Mouse (Mus musculus) limb, embryonic 13.5 days (tissue): ENCODE results near the gene Gpc3. TPM values are rescaled to one million over a fixed set of nuclear protein-coding genes. Genes with fewer than 3 reads are reported as not detected.
"Not testable (repeated sequence)": the region's sequence is repeated elsewhere in the genome, so short reads cannot be mapped to it uniquely, and the experiment has no call there.

Experiments
- ATAC-seq: fragments of 200-750 bp; cut with Nextera tagmentation; 2 replicates; pipeline ENCODE4 v1.8.0; 2017; ENCODE audit warnings: low read depth, moderate number of reproducible peaks, moderate TSS enrichment; ENCODE audit not compliant: low FRiP score
- H3K27ac ChIP-seq: fragments of 300-500 bp; sonication (generic); 2 replicates; pipeline ENCODE4 v1.5.1; 2015; ENCODE audit warnings: inconsistent platforms, mild to moderate bottlenecking, moderate library complexity
- H3K27me3 ChIP-seq: fragments of 300-500 bp; sonication (generic); 2 replicates; pipeline ENCODE4 v1.6.1; 2015; ENCODE audit warnings: mild to moderate bottlenecking, inconsistent platforms
- H3K36me3 ChIP-seq: fragments of 300-500 bp; sonication (generic); 2 replicates; pipeline ENCODE4 v1.6.1; 2015; ENCODE audit warnings: inconsistent platforms, mild to moderate bottlenecking, moderate library complexity
- H3K4me1 ChIP-seq: fragments of 300-500 bp; sonication (generic); 2 replicates; pipeline ENCODE4 v1.6.1; 2015; ENCODE audit warnings: inconsistent platforms
- H3K4me2 ChIP-seq: fragments of 300-500 bp; sonication (generic); replicated peaks from 2 replicates; pipeline ENCODE4 v1.6.1; 2015; ENCODE audit warnings: inconsistent platforms, mild to moderate bottlenecking, moderate library complexity
- H3K4me3 ChIP-seq: fragments of 300-500 bp; sonication (generic); 2 replicates; pipeline ENCODE4 v1.5.1; 2015; ENCODE audit warnings: moderate library complexity, mild to moderate bottlenecking, inconsistent platforms
- H3K9ac ChIP-seq: fragments of 300-500 bp; sonication (generic); 2 replicates; pipeline ENCODE4 v1.6.1; 2015; ENCODE audit warnings: mild to moderate bottlenecking, inconsistent platforms
- H3K9me3 ChIP-seq: fragments of 300-500 bp; sonication (generic); 2 replicates; pipeline ENCODE4 v1.6.1; 2016; ENCODE audit warnings: inconsistent platforms
- WGBS: fragments of 180-500 bp; shearing (Covaris S2); methylation state at CpG from one replicate; pipeline ENCODE4 v1.1.7; 2015; 5-methylcytosine and 5-hydroxymethylcytosine counted together
- microRNA counts: library from miRNA; unstranded; fragments of <30 nt; microRNA quantifications from one replicate; lab custom pipeline; 2016
- microRNA-seq: library from miRNA; unstranded; fragments of <30 nt; microRNA quantifications from one replicate; pipeline ENCODE4, GENCODE M21; 2016
- polyA plus RNA-seq: library from polyadenylated mRNA; unstranded; fragments of >200 nt; fragmentation: Nextera tagmentation; extraction: Ambion mirVana; gene quantifications from 2 replicates; pipeline ENCODE4 v1.2.1, GENCODE M21; 2015

Gene Gpc3
- polyA plus RNA-seq, 1 experiment from 2014 or later = 1,302 TPM

- H3K4me1 ChIP-seq = no peaks in the 10 kb centered on the region; the same call in 1 of the 2 replicates
- ATAC-seq = no peak
- H3K9ac ChIP-seq = no peak overlapping the region
- H3K36me3 ChIP-seq = no peaks in the 10 kb centered on the region
- no peaks in the 10 kb centered on the region for H3K27me3 ChIP-seq
- no peak overlapping the region for H3K4me3 ChIP-seq
- WGBS = 69% methylated on average over 11 of the region's 11 CpGs
- no peaks in the 10 kb centered on the region for H3K9me3 ChIP-seq
- no peak overlapping the region for H3K4me2 ChIP-seq
- no peak overlapping the region for H3K27ac ChIP-seq
These were observed 351.8 kb downstream of the Gpc3 start for GRCm38 (mm10) chrX:52261991-52262390.

DNA sequence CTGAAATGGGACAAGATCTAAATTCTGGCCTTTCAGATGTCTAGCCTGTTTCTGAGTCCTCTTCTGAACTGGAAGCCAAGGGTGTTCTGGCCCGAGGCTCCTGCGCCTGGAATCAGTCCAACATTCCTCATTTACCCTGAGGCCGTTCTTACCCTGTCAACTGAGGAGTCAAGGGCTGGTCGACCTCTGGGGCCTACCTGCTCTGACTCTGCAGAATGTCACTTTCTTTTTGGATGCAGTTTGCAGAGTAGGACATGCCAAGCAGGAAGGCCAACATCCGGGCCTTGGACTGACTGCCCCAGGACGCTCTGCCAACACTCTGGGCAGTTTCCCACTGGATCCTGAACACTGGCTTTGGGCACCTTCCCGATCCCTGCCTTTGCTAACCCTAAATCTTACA is 352.2 kb downstream of the Gpc3 start:
- no peak overlapping the region for H3K4me2 ChIP-seq
- no peak overlapping the region for H3K27ac ChIP-seq
- WGBS = 57% methylated on average over 7 of the region's 7 CpGs
- H3K4me1 ChIP-seq = no peaks in the 10 kb centered on the region; the same call in 1 of the 2 replicates
- H3K4me3 ChIP-seq = no peak overlapping the region
- no peak for ATAC-seq
- no peak overlapping the region for H3K9ac ChIP-seq
- no peaks in the 10 kb centered on the region for H3K9me3 ChIP-seq
- H3K27me3 ChIP-seq = no peaks in the 10 kb centered on the region
- H3K36me3 ChIP-seq = no peaks in the 10 kb centered on the region

GRCm38 (mm10) chrX:52259771-52260170 is 354.0 kb downstream of the Gpc3 start:
- H3K36me3 ChIP-seq, H3K9me3 ChIP-seq, H3K4me2 ChIP-seq, H3K4me3 ChIP-seq, H3K27ac ChIP-seq, H3K4me1 ChIP-seq, ATAC-seq, H3K27me3 ChIP-seq, H3K9ac ChIP-seq: not testable (repeated sequence)
- WGBS = 54% methylated on average over 1 of the region's 1 CpGs

DNA sequence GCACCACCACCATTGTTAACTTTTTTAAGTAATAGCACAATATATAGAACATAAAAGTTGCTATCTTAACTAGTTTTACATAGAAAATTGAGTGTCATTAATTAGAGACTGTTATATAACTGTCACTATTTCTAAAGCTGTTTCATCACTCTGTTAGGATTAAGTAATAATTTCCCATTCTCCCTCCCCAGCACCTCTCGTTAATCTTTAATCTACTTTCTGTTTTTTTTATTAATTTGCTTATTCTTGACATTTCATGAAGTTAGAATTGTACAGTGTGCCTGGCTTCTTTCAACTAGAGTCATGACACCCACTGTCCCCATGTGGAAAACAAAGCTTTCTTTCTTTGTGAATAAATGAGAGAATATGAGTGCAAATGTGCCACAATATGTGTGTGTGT is 359.2 kb downstream of the Gpc3 start:
- ATAC-seq = no peak
- 68% methylated on average over 1 of the region's 1 CpGs for WGBS
- Histone ChIP-seq H3K4me2 (no peak overlapping the region), H3K4me1 (no peaks in the 10 kb centered on the region), H3K36me3 (no peaks in the 10 kb centered on the region), H3K27me3 (0 out of 2 replicates have a peak, but pooled peaks cover 6% of the 10 kb centered on the region), H3K9me3 (no peaks in the 10 kb centered on the region), H3K27ac (no peak overlapping the region), H3K4me3 (no peak overlapping the region), H3K9ac (no peak overlapping the region)

DNA sequence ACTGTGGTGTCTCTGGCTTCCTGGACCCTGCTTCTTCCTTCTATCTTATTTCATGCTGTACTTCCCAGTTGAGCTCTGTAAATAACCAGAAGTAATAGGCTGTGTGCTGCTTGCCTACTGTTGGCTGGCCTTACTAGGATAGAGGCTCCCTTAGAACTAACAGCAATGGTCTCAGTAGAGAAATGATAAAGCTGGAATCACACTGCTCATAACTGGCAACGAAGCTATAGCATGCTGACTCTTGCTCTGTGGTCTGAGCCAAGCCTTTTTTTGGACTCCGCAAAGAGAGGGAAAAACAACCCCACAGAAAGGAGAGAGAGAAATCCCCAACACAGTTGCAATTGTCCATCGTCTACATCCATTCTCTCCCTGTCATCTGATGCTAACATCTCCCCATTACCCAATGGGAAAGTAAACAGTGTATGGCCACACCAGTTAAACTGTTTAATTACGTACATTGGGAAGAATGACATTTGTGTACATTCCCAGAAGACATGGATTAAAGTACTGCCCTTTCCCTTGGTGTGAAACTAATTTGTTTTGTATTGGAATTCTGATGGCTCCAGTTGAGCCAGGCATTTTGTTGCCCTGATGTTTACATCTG is 368.0 kb downstream of the Gpc3 start:
- no peaks in the 10 kb centered on the region for H3K4me1 ChIP-seq
- H3K36me3 ChIP-seq = no peaks in the 10 kb centered on the region
- no peaks in the 10 kb centered on the region for H3K9me3 ChIP-seq
- no peak for ATAC-seq
- no peak overlapping the region for H3K4me2 ChIP-seq
- no peak overlapping the region for H3K27ac ChIP-seq
- 81% methylated on average over 4 of the region's 4 CpGs for WGBS
- H3K4me3 ChIP-seq = no peak overlapping the region
- no peak overlapping the region for H3K9ac ChIP-seq
- H3K27me3 ChIP-seq = peaks cover 4% of the 10 kb centered on the region; the same call in 1 of the 2 replicates

DNA sequence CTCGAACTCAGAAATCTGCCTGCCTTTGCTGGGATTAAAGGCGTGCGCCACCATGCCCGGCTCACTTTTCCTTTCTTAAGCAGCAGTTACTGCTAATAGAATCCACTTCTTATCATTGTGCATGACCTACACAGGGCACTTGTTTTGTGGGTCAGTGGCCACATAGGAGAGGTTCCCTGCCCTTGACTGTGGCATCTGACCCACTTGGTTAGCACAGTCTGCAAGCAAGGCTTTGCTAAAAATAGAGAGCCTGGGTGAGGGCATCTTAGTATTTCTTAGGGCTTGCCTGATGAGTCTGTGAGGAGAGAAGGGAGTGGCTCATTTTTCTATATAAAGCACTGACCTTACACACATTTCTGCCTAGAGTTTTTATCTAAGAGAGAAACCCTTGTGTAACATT is 376.3 kb downstream of the Gpc3 start:
- H3K4me2 ChIP-seq = no peak overlapping the region
- peaks cover 4% of the 10 kb centered on the region; the same call in 1 of the 2 replicates for H3K27me3 ChIP-seq
- 0 out of 2 replicates have a peak, but pooled peaks cover 4% of the 10 kb centered on the region for H3K4me1 ChIP-seq
- H3K9me3 ChIP-seq = no peaks in the 10 kb centered on the region
- no peak overlapping the region for H3K4me3 ChIP-seq
- H3K9ac ChIP-seq = no peak overlapping the region
- WGBS = 93% methylated on average over 4 of the region's 4 CpGs
- no peak overlapping the region for H3K27ac ChIP-seq
- H3K36me3 ChIP-seq = no peaks in the 10 kb centered on the region
- ATAC-seq = no peak

DNA sequence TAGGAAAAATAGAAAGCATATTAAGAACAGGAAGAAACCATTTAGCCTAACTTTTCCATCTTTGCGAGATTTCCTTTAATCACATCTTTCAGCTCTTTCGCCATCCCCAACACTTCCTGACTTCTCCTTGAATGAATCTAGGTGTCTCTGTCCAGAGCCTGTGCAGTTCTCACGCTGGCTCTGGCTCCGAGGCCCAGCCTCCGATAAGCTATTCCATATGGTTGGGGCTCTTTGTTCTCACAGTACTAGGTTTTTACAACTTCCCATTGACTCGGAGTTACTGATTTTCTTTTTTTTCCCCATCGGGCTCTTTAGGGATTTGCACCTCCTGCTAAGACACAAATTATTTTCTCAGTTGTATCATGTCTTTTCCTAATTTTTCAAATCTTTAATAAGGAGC is 381.8 kb downstream of the Gpc3 start:
- Histone ChIP-seq H3K9ac (no peak overlapping the region), H3K4me3 (no peak overlapping the region), H3K4me2 (no peak overlapping the region), H3K27ac (0 out of 2 replicates have a peak overlapping the region, but pooled peaks have one; percentile 22), H3K9me3 (no peaks in the 10 kb centered on the region), H3K4me1 (peaks cover 17% of the 10 kb centered on the region; the same call in 1 of the 2 replicates), H3K36me3 (no peaks in the 10 kb centered on the region), H3K27me3 (peaks cover 4% of the 10 kb centered on the region; the same call in 1 of the 2 replicates)
- WGBS = 33% methylated on average over 7 of the region's 7 CpGs
- peak; percentile 75 for ATAC-seq

- 65% methylated on average over 4 of the region's 4 CpGs for WGBS
- Histone ChIP-seq H3K9ac (no peak overlapping the region), H3K27ac (no peak overlapping the region; the same call in 1 of the 2 replicates), H3K4me3 (no peak overlapping the region), H3K4me1 (peaks cover 17% of the 10 kb centered on the region; the same call in 1 of the 2 replicates), H3K4me2 (no peak overlapping the region), H3K36me3 (no peaks in the 10 kb centered on the region), H3K9me3 (no peaks in the 10 kb centered on the region), H3K27me3 (peaks cover 4% of the 10 kb centered on the region; the same call in 1 of the 2 replicates)
- ATAC-seq = no peak
These were observed 383.0 kb downstream of the Gpc3 start for GRCm38 (mm10) chrX:52230711-52231110.

MicroRNAs encoded within 50 kb of the gene (microRNA counts, 519-probe panel; counts per million panel counts)
- 1,328 counts per million, percentile 12 among the panel's probes with 10 or more counts for microRNA mmu-miR-717 (lab: Ali Mortazavi, UCI)

Small RNA genes lying within 50 kb of the gene (microRNA-seq; reads per million reads assigned to microRNA genes)
- gene Mir6384 (not detected), gene Mir717 (not detected)

Other genes starting within 250 kb of the Gpc3 start
- 0.37 and 0.52 TPM in 2 replicates for gene Ccdc160, start 177.2 kb upstream of the Gpc3 start, polyA plus RNA-seq